Mouse (Mus musculus): ENCODE measurements around the gene Dgke. TPM values are rescaled to one million over a fixed set of nuclear protein-coding genes. Genes with fewer than 3 reads are reported as not detected.
A peak's percentile ranks its signal among the peaks of the same experiment; 100 is the strongest.

Dgke gene
- polyA plus RNA-seq, 1 experiment from 2014 or later: 0.69 TPM

DNA sequence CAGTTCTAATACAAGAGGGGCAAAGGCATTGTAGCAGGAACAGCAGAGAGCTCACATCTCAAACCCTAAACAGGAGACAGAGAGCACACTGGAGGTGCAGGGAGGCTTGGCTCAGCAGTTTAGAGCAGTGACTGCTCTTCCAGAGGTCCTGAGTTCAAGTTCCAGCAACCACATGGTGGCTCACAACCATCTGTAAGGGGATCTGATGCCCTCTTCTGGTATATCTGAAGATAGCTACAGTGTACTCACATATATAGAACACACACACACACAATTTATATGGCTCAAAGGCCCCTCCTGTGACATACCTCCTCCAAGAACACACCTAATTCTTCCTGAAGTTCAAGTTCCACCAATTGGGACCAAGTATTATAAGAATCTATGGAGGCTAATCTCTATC, 32.1 kb downstream of the Dgke start:
- ATAC-seq (ENCODE audit: low read depth): no peak
- Histone ChIP-seq H3K4me2 (no peak overlapping the region), H3K27me3 (no peaks in the 10 kb centered on the region), H3K4me3 (replicated peaks) (no peak overlapping the region), H3K36me3 (0 out of 2 replicates have a peak, but pooled peaks cover 5% of the 10 kb centered on the region), H3K9me3 (replicated peaks) (no peaks in the 10 kb centered on the region), H3K4me1 (replicated peaks) (no peaks in the 10 kb centered on the region; the same call in 1 of the 2 replicates), H3K9ac (no peak overlapping the region), H3K27ac (no peak overlapping the region)
- no peak for DNase-seq

DNA sequence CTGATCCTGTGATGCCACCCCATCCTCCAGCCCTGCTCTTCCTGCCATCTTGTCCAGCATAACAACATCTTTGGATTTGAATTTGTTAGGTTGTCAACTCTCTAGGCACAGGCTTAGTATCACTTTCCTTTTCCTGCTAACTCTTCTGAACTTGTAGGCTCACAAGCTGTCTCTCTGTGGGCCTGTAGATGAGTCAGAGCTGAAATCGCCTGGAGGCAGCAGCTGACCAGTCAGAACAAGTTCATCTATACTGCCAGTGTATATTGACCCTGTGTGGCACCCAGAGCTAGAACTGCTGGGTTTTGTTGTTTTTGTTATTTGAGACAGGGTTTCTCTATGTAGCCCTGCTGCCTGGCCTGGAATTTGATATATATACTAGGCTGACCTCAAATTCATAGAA, 35.5 kb downstream of the Dgke start:
- Histone ChIP-seq H3K4me3 (replicated peaks) (no peak overlapping the region), H3K4me1 (replicated peaks) (peaks cover 26% of the 10 kb centered on the region), H3K4me2 (no peak overlapping the region), H3K27me3 (no peaks in the 10 kb centered on the region), H3K36me3 (no peaks in the 10 kb centered on the region), H3K9ac (no peak overlapping the region), H3K9me3 (replicated peaks) (no peaks in the 10 kb centered on the region), H3K27ac (no peak overlapping the region)
- DNase-seq (no peak), ATAC-seq (ENCODE audit: low read depth) (no peak)
- 56% methylated on average over 1 of the region's 1 CpGs for WGBS (ENCODE audit: insufficient replicate concordance)

- Histone ChIP-seq H3K36me3 (no peaks in the 10 kb centered on the region), H3K27ac (no peak overlapping the region), H3K27me3 (no peaks in the 10 kb centered on the region), H3K9me3 (replicated peaks) (no peaks in the 10 kb centered on the region), H3K4me2 (no peak overlapping the region), H3K4me1 (replicated peaks) (peaks cover 33% of the 10 kb centered on the region), H3K4me3 (replicated peaks) (no peak overlapping the region), H3K9ac (no peak overlapping the region)
- DNase-seq (no peak), ATAC-seq (ENCODE audit: low read depth) (no peak)
- WGBS (ENCODE audit: insufficient replicate concordance): 77% methylated on average over 6 of the region's 6 CpGs
These were observed 36.1 kb downstream of the Dgke start for GRCm38 (mm10) chr11:89030552-89030951.

GRCm38 (mm10) chr11:89028871-89029405, 37.7 kb downstream of the Dgke start:
- Histone ChIP-seq H3K4me2 (0 out of 2 replicates have a peak overlapping the region, but pooled peaks have one; percentile 28), H3K36me3 (no peaks in the 10 kb centered on the region), H3K9me3 (replicated peaks) (no peaks in the 10 kb centered on the region), H3K9ac (no peak overlapping the region), H3K27ac (peak overlapping the region; percentile 50), H3K27me3 (no peaks in the 10 kb centered on the region), H3K4me1 (replicated peaks) (peaks cover 43% of the 10 kb centered on the region), H3K4me3 (replicated peaks) (no peak overlapping the region)
- 5% methylated on average over 10 of the region's 10 CpGs for WGBS (ENCODE audit: insufficient replicate concordance)
- peak; percentile 79 for ATAC-seq (ENCODE audit: low read depth)
- peak; percentile 57 for DNase-seq

- Histone ChIP-seq H3K9me3 (replicated peaks) (no peaks in the 10 kb centered on the region), H3K4me2 (peak overlapping the region; percentile 28), H3K27me3 (no peaks in the 10 kb centered on the region), H3K4me1 (replicated peaks) (peaks cover 51% of the 10 kb centered on the region), H3K27ac (peak overlapping the region; percentile 30), H3K9ac (no peak overlapping the region), H3K4me3 (replicated peaks) (no peak overlapping the region), H3K36me3 (no peaks in the 10 kb centered on the region)
- DNase-seq (no peak), ATAC-seq (ENCODE audit: low read depth) (no peak)
- 24% methylated on average over 10 of the region's 10 CpGs for WGBS (ENCODE audit: insufficient replicate concordance)
These were observed 38.7 kb downstream of the Dgke start for GRCm38 (mm10) chr11:89027955-89028361.

- H3K27me3 ChIP-seq: no peaks in the 10 kb centered on the region
- no peak overlapping the region for H3K9ac ChIP-seq
- DNase-seq (no peak), ATAC-seq (ENCODE audit: low read depth) (no peak)
- WGBS (ENCODE audit: insufficient replicate concordance): 80% methylated on average over 3 of the region's 3 CpGs
- peaks cover 2% of the 10 kb centered on the region for H3K36me3 ChIP-seq
- H3K27ac ChIP-seq: no peak overlapping the region; the same call in 1 of the 2 replicates
- peaks cover 69% of the 10 kb centered on the region for H3K4me1 ChIP-seq (replicated peaks)
- H3K9me3 ChIP-seq (replicated peaks): no peaks in the 10 kb centered on the region
- no peak overlapping the region for H3K4me2 ChIP-seq
- H3K4me3 ChIP-seq (replicated peaks): no peak overlapping the region
These were observed 40.5 kb downstream of the Dgke start for GRCm38 (mm10) chr11:89026117-89026516.

DNA sequence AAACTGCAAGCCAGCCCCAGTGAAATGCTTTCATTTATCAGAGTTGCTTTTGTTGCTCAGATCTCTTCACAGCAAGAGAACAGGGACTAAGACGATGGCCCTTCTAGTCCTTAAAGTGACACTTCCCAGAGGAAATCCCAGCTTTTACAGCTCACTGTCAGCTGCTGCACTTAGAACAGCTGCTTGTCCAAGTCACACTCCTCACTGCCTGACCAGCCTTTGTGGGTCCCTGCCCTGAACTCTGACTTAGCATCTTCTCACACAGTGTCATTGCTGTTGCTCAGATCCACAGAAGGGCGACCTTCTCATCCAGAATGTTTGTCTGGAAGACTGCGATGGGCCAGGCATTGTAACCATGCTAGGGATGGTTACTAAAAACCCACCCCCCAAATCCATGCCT, 41.0 kb downstream of the Dgke start:
- H3K4me3 ChIP-seq (replicated peaks): no peak overlapping the region
- H3K27me3 ChIP-seq: no peaks in the 10 kb centered on the region
- no peaks in the 10 kb centered on the region for H3K9me3 ChIP-seq (replicated peaks)
- H3K36me3 ChIP-seq: peaks cover 6% of the 10 kb centered on the region
- DNase-seq: no peak
- WGBS (ENCODE audit: insufficient replicate concordance): 75% methylated on average over 3 of the region's 3 CpGs
- H3K27ac ChIP-seq: 0 out of 2 replicates have a peak overlapping the region, but pooled peaks have one; percentile 11
- peaks cover 74% of the 10 kb centered on the region for H3K4me1 ChIP-seq (replicated peaks)
- H3K9ac ChIP-seq: no peak overlapping the region
- no peak for ATAC-seq (ENCODE audit: low read depth)
- no peak overlapping the region for H3K4me2 ChIP-seq

DNA sequence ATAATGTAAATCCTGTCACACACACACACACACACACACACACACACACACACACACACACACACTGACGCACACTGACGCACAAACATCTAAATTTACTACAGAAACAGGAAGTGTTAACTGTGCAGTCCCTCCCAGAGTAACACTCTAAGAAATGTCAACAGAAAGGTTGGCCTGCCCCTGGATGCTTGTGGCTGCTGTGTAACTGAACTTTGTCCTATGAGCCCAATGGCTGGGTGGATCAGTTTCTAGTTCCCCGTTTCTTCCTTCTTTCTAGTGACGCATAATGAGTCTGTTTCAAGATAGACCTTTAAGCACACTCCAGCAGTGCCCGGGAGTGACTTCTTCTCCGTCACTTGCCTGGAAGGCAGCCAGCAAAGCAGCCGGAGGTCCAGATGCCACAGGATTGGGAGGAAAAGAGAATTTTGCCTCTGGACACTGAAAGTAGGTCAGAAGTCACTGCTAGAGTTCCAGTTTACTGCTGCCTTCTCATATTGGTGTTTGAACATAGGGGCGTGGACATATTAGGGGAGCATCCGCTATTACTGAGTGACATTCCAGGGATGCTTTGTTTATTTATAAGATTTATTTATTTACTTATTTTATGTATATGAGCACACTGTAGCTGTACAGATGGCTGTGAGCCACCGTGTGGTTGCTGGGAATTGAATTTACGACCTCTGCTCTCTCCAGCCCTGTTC, 42.3 kb downstream of the Dgke start:
- Histone ChIP-seq H3K27ac (peak overlapping the region; percentile 54), H3K4me2 (0 out of 2 replicates have a peak overlapping the region, but pooled peaks have one; percentile 25), H3K36me3 (peaks cover 19% of the 10 kb centered on the region), H3K4me1 (replicated peaks) (peaks cover 82% of the 10 kb centered on the region), H3K27me3 (no peaks in the 10 kb centered on the region), H3K9ac (no peak overlapping the region), H3K4me3 (replicated peaks) (no peak overlapping the region), H3K9me3 (replicated peaks) (no peaks in the 10 kb centered on the region)
- WGBS (ENCODE audit: insufficient replicate concordance): 54% methylated on average over 11 of the region's 11 CpGs
- no peak for DNase-seq
- ATAC-seq (ENCODE audit: low read depth): peak; percentile 59

GRCm38 (mm10) chr11:89023477-89023876, 43.2 kb downstream of the Dgke start:
- peak overlapping the region; percentile 54 for H3K27ac ChIP-seq
- ATAC-seq (ENCODE audit: low read depth) (no peak), DNase-seq (no peak)
- peaks cover 26% of the 10 kb centered on the region for H3K36me3 ChIP-seq
- peaks cover 82% of the 10 kb centered on the region for H3K4me1 ChIP-seq (replicated peaks)
- no peaks in the 10 kb centered on the region for H3K27me3 ChIP-seq
- H3K4me3 ChIP-seq (replicated peaks): no peak overlapping the region
- H3K9me3 ChIP-seq (replicated peaks): no peaks in the 10 kb centered on the region
- H3K9ac ChIP-seq: no peak overlapping the region
- no peak overlapping the region for H3K4me2 ChIP-seq
- WGBS (ENCODE audit: insufficient replicate concordance): 75% methylated on average over 10 of the region's 10 CpGs

DNA sequence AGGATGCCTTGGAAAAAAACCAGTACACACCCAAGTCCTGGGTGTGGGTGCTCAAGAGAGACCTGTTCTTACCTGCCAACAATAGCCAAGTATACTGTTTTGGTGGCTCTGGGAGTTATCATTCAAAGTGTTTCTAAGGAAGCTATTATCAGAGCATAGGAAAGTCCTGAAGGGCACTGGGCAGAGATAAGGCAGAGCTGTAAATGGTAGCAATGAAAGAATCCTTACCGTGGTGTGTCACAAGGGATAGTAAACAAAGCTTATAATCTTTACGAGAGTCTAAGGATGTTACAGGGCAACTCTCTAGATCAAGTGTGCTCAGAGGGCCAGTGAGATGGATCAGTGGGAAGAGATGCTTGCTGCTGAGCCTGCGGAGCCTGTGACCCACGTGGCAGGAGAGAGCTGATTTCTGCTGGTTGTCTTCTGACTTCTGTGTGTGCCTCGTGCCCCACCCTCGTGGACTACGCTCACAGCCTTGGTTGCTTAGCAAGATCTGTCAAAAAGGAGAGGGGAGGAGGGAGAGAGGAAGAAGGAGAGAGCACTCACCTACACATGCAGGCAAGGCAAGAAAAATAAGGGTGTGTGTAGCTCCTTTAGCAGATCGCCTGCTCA, 44.4 kb downstream of the Dgke start:
- Histone ChIP-seq H3K4me1 (replicated peaks) (peaks cover 84% of the 10 kb centered on the region), H3K4me2 (no peak overlapping the region; the same call in 1 of the 2 replicates), H3K4me3 (replicated peaks) (no peak overlapping the region), H3K9me3 (replicated peaks) (no peaks in the 10 kb centered on the region), H3K9ac (no peak overlapping the region), H3K36me3 (peaks cover 38% of the 10 kb centered on the region), H3K27ac (peak overlapping the region; percentile 56), H3K27me3 (no peaks in the 10 kb centered on the region)
- ATAC-seq (ENCODE audit: low read depth) (no peak), DNase-seq (no peak)
- 20% methylated on average over 8 of the region's 8 CpGs for WGBS (ENCODE audit: insufficient replicate concordance)

DNA sequence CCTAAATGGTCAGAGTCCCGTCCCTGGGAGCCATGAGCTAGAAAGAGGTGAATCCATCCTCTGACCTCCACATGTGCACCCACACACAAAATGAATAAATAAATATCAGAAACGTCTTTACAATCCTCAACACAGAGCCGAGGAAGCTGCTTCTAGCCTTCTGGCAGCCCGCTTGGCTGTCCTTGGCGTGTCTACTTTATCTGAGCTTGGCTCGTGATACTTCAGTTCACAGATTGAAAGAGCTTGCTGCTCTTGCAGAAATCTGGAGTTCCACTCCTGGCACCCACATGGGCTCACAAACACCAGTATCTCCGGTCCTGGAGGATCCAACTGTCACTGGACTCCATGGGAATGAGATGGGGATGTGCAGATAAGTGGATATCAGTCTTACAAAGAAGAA, 45.0 kb downstream of the Dgke start:
- H3K4me1 ChIP-seq (replicated peaks): peaks cover 89% of the 10 kb centered on the region
- no peaks in the 10 kb centered on the region for H3K9me3 ChIP-seq (replicated peaks)
- WGBS (ENCODE audit: insufficient replicate concordance): 49% methylated on average over 7 of the region's 7 CpGs
- H3K27me3 ChIP-seq: no peaks in the 10 kb centered on the region
- no peak overlapping the region for H3K4me3 ChIP-seq (replicated peaks)
- peaks cover 42% of the 10 kb centered on the region for H3K36me3 ChIP-seq
- H3K27ac ChIP-seq: peak overlapping the region; percentile 56
- ATAC-seq (ENCODE audit: low read depth): no peak
- no peak overlapping the region; the same call in 1 of the 2 replicates for H3K4me2 ChIP-seq
- DNase-seq: no peak
- H3K9ac ChIP-seq: no peak overlapping the region; the same call in 1 of the 2 replicates

Measured in liver, embryonic 13.5 days (tissue).